Mouse (Mus musculus) brain, adult 2 months (tissue): Measurements from ENCODE around the gene Scamp2.

Experiments used
- DNase-seq: peaks from one replicate; pipeline ENCODE4 v3.0.0; 2011; ENCODE audit warnings: low read depth, low spot score

Gene Scamp2

GRCm38 (mm10) chr9:57550126-57550862, 10.4 kb upstream of the Scamp2 start:
- no peak for DNase-seq

- DNase-seq: peak; percentile 91
These were observed 8.4 kb upstream of the Scamp2 start, which contains the start of gene Mpi for GRCm38 (mm10) chr9:57552139-57552887. Mpi (minus strand) TSS chr9:57552763.

- no peak for DNase-seq
These were observed 7.6 kb upstream of the Scamp2 start for GRCm38 (mm10) chr9:57553119-57553518.

- DNase-seq: no peak
These were observed 6.0 kb upstream of the Scamp2 start for GRCm38 (mm10) chr9:57554753-57555152.

GRCm38 (mm10) chr9:57557215-57557614, 3.5 kb upstream of the Scamp2 start:
- no peak for DNase-seq

GRCm38 (mm10) chr9:57558625-57559024, 2.1 kb upstream of the Scamp2 start:
- no peak for DNase-seq

GRCm38 (mm10) chr9:57559568-57559967, 1.2 kb upstream of the Scamp2 start:
- no peak for DNase-seq

- peak; percentile 52 for DNase-seq
These were observed 480 bp upstream of the Scamp2 start for GRCm38 (mm10) chr9:57560263-57560662.

- no peak for DNase-seq
These were observed 962 bp downstream of the Scamp2 start for GRCm38 (mm10) chr9:57561711-57562099.

GRCm38 (mm10) chr9:57562896-57563372, 2.2 kb downstream of the Scamp2 start:
- peak; percentile 63 for DNase-seq

GRCm38 (mm10) chr9:57564609-57565008, 3.9 kb downstream of the Scamp2 start:
- DNase-seq: no peak

- peak; percentile 83 for DNase-seq
These were observed 5.0 kb downstream of the Scamp2 start for GRCm38 (mm10) chr9:57565741-57566221.

- no peak for DNase-seq
These were observed 6.1 kb downstream of the Scamp2 start for GRCm38 (mm10) chr9:57566846-57567245.

GRCm38 (mm10) chr9:57568500-57568899, 7.8 kb downstream of the Scamp2 start:
- DNase-seq: no peak

- DNase-seq: no peak
These were observed 13.7 kb downstream of the Scamp2 start for GRCm38 (mm10) chr9:57574397-57574796.

- no peak for DNase-seq
These were observed 14.8 kb downstream of the Scamp2 start for GRCm38 (mm10) chr9:57575577-57575976.

- DNase-seq: no peak
These were observed 16.6 kb downstream of the Scamp2 start for GRCm38 (mm10) chr9:57577144-57577849.

GRCm38 (mm10) chr9:57584991-57585390, 24.2 kb downstream of the Scamp2 start:
- DNase-seq: no peak

- peak; percentile 88 for DNase-seq
These were observed 28.7 kb downstream of the Scamp2 start, which contains the start of gene Ulk3 for GRCm38 (mm10) chr9:57589224-57590126. Ulk3 (plus strand) TSS chr9:57589452.

GRCm38 (mm10) chr9:57590726-57591125, 30.0 kb downstream of the Scamp2 start:
- peak; percentile 83 for DNase-seq
